Mouse (Mus musculus): ENCODE measurements around the gene Vmn2r33. TPM values are rescaled to one million over a fixed set of nuclear protein-coding genes. Genes with fewer than 3 reads are reported as not detected.
"Not testable (repeated sequence)": the region's sequence is repeated elsewhere in the genome, so short reads cannot be mapped to it uniquely, and the experiment has no call there.

Vmn2r33 gene
- not detected for total RNA-seq (2021)
- long read RNA-seq, experiment 1, result 0 reads
- long read RNA-seq, experiment 2, result 0 reads

- DNase-seq, result not testable (repeated sequence)
These were observed at the start of gene Vmn2r33 for GRCm38 (mm10) chr7:7566686-7567085. Gene Vmn2r33, minus strand, starts transcription at chr7:7566786.

Other genes with a start within 250 kb of the Vmn2r33 start
- under 1 TPM in 1 of 2 experiments, not detected in 1; 0.03 TPM for gene Vmn2r30, start 229.2 kb downstream of the Vmn2r33 start, total RNA-seq (2021)
- not detected for gene Gm45783, start 192.2 kb downstream of the Vmn2r33 start, total RNA-seq (2021)
- gene Vmn2r31, start 167.1 kb downstream of the Vmn2r33 start, total RNA-seq (2021), result not detected
- not detected for gene Vmn2r32, start 86.8 kb downstream of the Vmn2r33 start, total RNA-seq (2021)
- not detected for gene Vmn2r34, start 122.7 kb upstream of the Vmn2r33 start, total RNA-seq (2021)